Comparison of ENCODE assay signal across 10 mouse cellular contexts in the genomic region with DNA sequence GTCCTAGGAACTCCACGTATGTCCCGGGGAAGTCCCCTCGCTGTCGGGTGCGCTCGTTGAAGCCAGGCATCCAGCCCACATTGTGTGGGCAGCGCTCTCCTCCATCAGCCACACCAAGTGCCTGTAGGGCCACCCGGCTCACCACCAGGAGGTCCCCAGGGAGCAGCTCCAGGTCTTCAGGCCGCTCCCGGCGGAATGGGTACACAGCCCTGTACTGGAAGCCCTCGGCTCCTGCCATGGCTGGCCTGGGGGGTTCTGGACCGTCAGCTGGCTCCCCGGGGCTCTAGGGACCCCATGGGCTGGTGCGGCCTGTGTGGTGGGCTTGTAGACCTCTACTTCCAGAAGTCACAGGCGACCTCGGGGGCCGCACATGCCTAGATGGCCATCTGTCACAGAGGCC. TPM values are rescaled to one million over a fixed set of nuclear protein-coding genes. Genes with fewer than 3 reads are reported as not detected.
DNase-seq lines count a peak whose midpoint lies in the region; ATAC-seq and TF ChIP-seq lines count a peak whose summit lies in the region.
"Had no signal": no experiment of that assay in that cellular context is flagged by ENCODE, and none has a peak within 500 bp of the region (broad histone marks: within the 10 kb centered on the region; RNA-seq: fewer than 3 reads in every experiment).

No protein-coding gene starts in this region.

- peaks cover 37% of the 10 kb centered on the region for H3K36me3 ChIP-seq in heart, embryonic 15.5 days
- peaks cover 82% of the 10 kb centered on the region for H3K36me3 ChIP-seq in G1E (replicated peaks)
- H3K36me3 ChIP-seq in forebrain, embryonic 13.5 days (ENCODE audit: poor library complexity, severe bottlenecking) = peaks cover 69% of the 10 kb centered on the region
- H3K36me3 ChIP-seq in liver, embryonic 15.5 days (replicated peaks) = peaks cover 42% of the 10 kb centered on the region

- peaks cover 46% of the 10 kb centered on the region for H3K4me1 ChIP-seq in heart, embryonic 15.5 days (replicated peaks)
- H3K4me1 ChIP-seq in G1E (ENCODE audit: insufficient read depth, low read depth, low read length) = peaks cover 91% of the 10 kb centered on the region
- peaks cover 49% of the 10 kb centered on the region for H3K4me1 ChIP-seq in forebrain, embryonic 13.5 days
- peaks cover 74% of the 10 kb centered on the region for H3K4me1 ChIP-seq in liver, embryonic 15.5 days (replicated peaks)

- 0 out of 2 replicates have a peak overlapping the region, but pooled peaks have one; percentile 96 for H3K4me2 ChIP-seq in heart, embryonic 15.5 days
- H3K4me2 ChIP-seq in forebrain, embryonic 13.5 days = peak overlapping the region; percentile 93
- H3K4me2 ChIP-seq in liver, embryonic 15.5 days = no peak overlapping the region

- no peaks in the 10 kb centered on the region for H3K27me3 ChIP-seq in heart, embryonic 15.5 days
- no peaks in the 10 kb centered on the region for H3K27me3 ChIP-seq in G1E (ENCODE audit: insufficient read depth, low read length)
- no peaks in the 10 kb centered on the region for H3K27me3 ChIP-seq in forebrain, embryonic 13.5 days
- H3K27me3 ChIP-seq in liver, embryonic 15.5 days = no peaks in the 10 kb centered on the region
- H3K27me3 ChIP-seq: Patski had no signal

- H3K9me3 ChIP-seq in heart, embryonic 15.5 days (replicated peaks) = no peaks in the 10 kb centered on the region
- H3K9me3 ChIP-seq in G1E (replicated peaks) = no peaks in the 10 kb centered on the region
- H3K9me3 ChIP-seq in forebrain, embryonic 13.5 days (replicated peaks) = no peaks in the 10 kb centered on the region
- H3K9me3 ChIP-seq in liver, embryonic 15.5 days (replicated peaks) = no peaks in the 10 kb centered on the region

- no peak overlapping the region for H3K27ac ChIP-seq in heart, embryonic 15.5 days
- H3K27ac ChIP-seq in forebrain, embryonic 13.5 days = peak overlapping the region; percentile 70
- H3K27ac ChIP-seq in liver, embryonic 15.5 days (replicated peaks) = 0 out of 2 replicates have a peak overlapping the region, but pooled peaks have one; percentile 29

- no peak overlapping the region for H3K4me3 ChIP-seq in heart, embryonic 15.5 days
- peak overlapping the region; percentile 41; the same call in 1 of the 2 replicates for H3K4me3 ChIP-seq in G1E (ENCODE audit: low read depth, low read length)
- peak overlapping the region; percentile 86 for H3K4me3 ChIP-seq in forebrain, embryonic 13.5 days
- H3K4me3 ChIP-seq in liver, embryonic 15.5 days (replicated peaks) = no peak overlapping the region

- H3K9ac ChIP-seq in heart, embryonic 15.5 days = peak overlapping the region; percentile 100; the same call in 1 of the 2 replicates
- peak overlapping the region; percentile 99 for H3K9ac ChIP-seq in forebrain, embryonic 13.5 days
- peak overlapping the region; percentile 89; the same call in 1 of the 2 replicates for H3K9ac ChIP-seq in liver, embryonic 15.5 days

- no peak for TF ChIP-seq CTCF in G1E (IDR thresholded peaks at IDR 0.05; ENCODE audit: low read depth, low read length)

- WGBS in heart, embryonic 15.5 days = 93% methylated on average over 18 of the region's 18 CpGs
- WGBS in forebrain, embryonic 13.5 days = 94% methylated on average over 18 of the region's 18 CpGs
- 90% methylated on average over 18 of the region's 18 CpGs for WGBS in liver, embryonic 15.5 days (ENCODE audit: insufficient replicate concordance)

- DNase-seq in heart, postnatal 4 days = no peak
- DNase-seq in G1E (ENCODE audit: low spot score) = no peak
- no peak for DNase-seq in ovary, postnatal 10 days (ENCODE audit: low spot score)
- no peak for DNase-seq in right cerebral cortex, adult 18-20 months
- DNase-seq: kidney, adult 2 months; spleen, adult 18-20 months had no signal

- ATAC-seq in heart, embryonic 15.5 days (replicated peaks; ENCODE audit: insufficient number of reproducible peaks, insufficient read depth, low FRiP score, low read depth) = no peak
- ATAC-seq in G1E (ENCODE audit: extremely low read depth, insufficient number of reproducible peaks, low FRiP score, poor library complexity, severe bottlenecking) = no peak
- ATAC-seq in forebrain, embryonic 13.5 days = no peak
- no peak for ATAC-seq in liver, embryonic 15.5 days (ENCODE audit: insufficient read depth)
- ATAC-seq: Patski had no signal

RNA-seq across cellular contexts. Expression of gene Pik3r2, which starts 1.8 kb away (rescaled TPM):
- polyA plus RNA-seq in heart, embryonic 15.5 days (2015; fragmentation: Nextera tagmentation; extraction: Ambion mirVana) = 28.0 and 45.8 TPM in 2 replicates
- 10 to 100 TPM; 36.0 to 39.2 TPM for total RNA-seq in heart, postnatal 4 days (2021)
- total RNA-seq in G1E (2014; fragmentation: Nextera tagmentation) (7.1 and 16.3 TPM in 2 replicates), G1E (2017) (11.8 and 13.3 TPM in 2 replicates)
- 55.0 and 68.8 TPM in 2 replicates for polyA plus RNA-seq in G1E (2012)
- 84.3 and 84.6 TPM in 2 replicates for polyA plus RNA-seq in forebrain, embryonic 13.5 days (2015; fragmentation: Nextera tagmentation; extraction: Ambion mirVana)
- 14.7 and 16.5 TPM in 2 replicates for polyA plus RNA-seq in liver, embryonic 15.5 days (2015; fragmentation: Nextera tagmentation; extraction: Ambion mirVana)

RNA-seq across cellular contexts. Expression of gene Mpv17l2, which starts 14.0 kb away (rescaled TPM):
- polyA plus RNA-seq in heart, embryonic 15.5 days (2015; fragmentation: Nextera tagmentation; extraction: Ambion mirVana) = 43.0 and 45.2 TPM in 2 replicates
- 10 to 100 TPM; 35.8 to 37.9 TPM for total RNA-seq in heart, postnatal 4 days (2021)
- total RNA-seq in G1E (2014; fragmentation: Nextera tagmentation) = 63.1 and 67.1 TPM in 2 replicates
- total RNA-seq in G1E (2017) = 13.5 and 13.9 TPM in 2 replicates
- polyA plus RNA-seq in G1E (2012) = 89.1 and 101 TPM in 2 replicates
- 44.8 and 48.0 TPM in 2 replicates for polyA plus RNA-seq in forebrain, embryonic 13.5 days (2015; fragmentation: Nextera tagmentation; extraction: Ambion mirVana)
- polyA plus RNA-seq in liver, embryonic 15.5 days (2015; fragmentation: Nextera tagmentation; extraction: Ambion mirVana) = 34.7 and 37.8 TPM in 2 replicates

RNA-seq across cellular contexts. Expression of gene Rab3a, which starts 20.3 kb away (rescaled TPM):
- 21.0 and 25.5 TPM in 2 replicates for polyA plus RNA-seq in heart, embryonic 15.5 days (2015; fragmentation: Nextera tagmentation; extraction: Ambion mirVana)
- total RNA-seq in heart, postnatal 4 days (2021) = 10 to 100 TPM; 27.3 to 28.7 TPM
- total RNA-seq in G1E (2014; fragmentation: Nextera tagmentation) (11.2 and 11.4 TPM in 2 replicates), G1E (2017) (4.6 and 7.0 TPM in 2 replicates)
- 10.8 and 15.4 TPM in 2 replicates for polyA plus RNA-seq in G1E (2012)
- polyA plus RNA-seq in forebrain, embryonic 13.5 days (2015; fragmentation: Nextera tagmentation; extraction: Ambion mirVana) = 180 and 188 TPM in 2 replicates
- polyA plus RNA-seq in liver, embryonic 15.5 days (2015; fragmentation: Nextera tagmentation; extraction: Ambion mirVana) = 2.7 and 3.5 TPM in 2 replicates

RNA-seq across cellular contexts. Expression of gene Mast3, which starts 30.1 kb away (rescaled TPM):
- 5.0 and 11.1 TPM in 2 replicates for polyA plus RNA-seq in heart, embryonic 15.5 days (2015; fragmentation: Nextera tagmentation; extraction: Ambion mirVana)
- total RNA-seq in heart, postnatal 4 days (2021) = 1 to 10 TPM; 8.4 to 8.9 TPM
- total RNA-seq in G1E (2014; fragmentation: Nextera tagmentation) (79.8 and 104 TPM in 2 replicates), G1E (2017) (15.7 and 18.9 TPM in 2 replicates)
- polyA plus RNA-seq in G1E (2012) = 323 and 357 TPM in 2 replicates
- 15.8 and 16.0 TPM in 2 replicates for polyA plus RNA-seq in forebrain, embryonic 13.5 days (2015; fragmentation: Nextera tagmentation; extraction: Ambion mirVana)
- polyA plus RNA-seq in liver, embryonic 15.5 days (2015; fragmentation: Nextera tagmentation; extraction: Ambion mirVana) = 6.7 and 8.2 TPM in 2 replicates

RNA-seq across cellular contexts. Expression of gene Il12rb1, which starts 33.5 kb away (rescaled TPM):
- 0.15 and 0.53 TPM in 2 replicates for polyA plus RNA-seq in heart, embryonic 15.5 days (2015; fragmentation: Nextera tagmentation; extraction: Ambion mirVana)
- total RNA-seq in heart, postnatal 4 days (2021) = under 1 TPM in 1 of 2 experiments, not detected in 1; 0.12 TPM
- total RNA-seq in G1E (2014; fragmentation: Nextera tagmentation) (1.9 and 2.7 TPM in 2 replicates), G1E (2017) (2.3 and 3.1 TPM in 2 replicates)
- polyA plus RNA-seq in G1E (2012) = 4.6 and 5.6 TPM in 2 replicates
- polyA plus RNA-seq in forebrain, embryonic 13.5 days (2015; fragmentation: Nextera tagmentation; extraction: Ambion mirVana) = 0.09 TPM in 1 of 2 replicates, not detected in the other
- 0.22 TPM in 2 replicates for polyA plus RNA-seq in liver, embryonic 15.5 days (2015; fragmentation: Nextera tagmentation; extraction: Ambion mirVana)

Comparison
In these comparisons a context has a peak if more than half of its experiments do, and no peak if none do; other contexts are left out.
1. H3K4me3 ChIP-seq: peak in G1E (single experiment) and forebrain, embryonic 13.5 days (single experiment); none in heart, embryonic 15.5 days (single experiment) and liver, embryonic 15.5 days (single experiment).
2. Peak in every context shown above with its lines, with median percentiles within 50 percentile points of each other: H3K9ac ChIP-seq.